Mouse (Mus musculus) small intestine, adult 2 months (tissue): ENCODE data around the gene Mafk.
A peak's percentile ranks its signal among the peaks of the same experiment; 100 is the strongest.

Source experiments
- CTCF ChIP-seq: fragments of 200-500 bp; IDR thresholded peaks from 2 replicates; pipeline ENCODE4 v1.5.1; 2012; ENCODE audit warnings: low read depth, mild to moderate bottlenecking, control low read depth, inconsistent platforms, low read length, moderate library complexity, mixed read lengths; ENCODE audit not compliant: insufficient replicate concordance, insufficient read length; ENCODE audit errors: extremely low read depth
- POLR2A ChIP-seq: fragments of 200-500 bp; IDR thresholded peaks from 2 replicates; pipeline ENCODE4 v1.6.1; 2012; ENCODE audit warnings: low read depth, mild to moderate bottlenecking, control low read depth, inconsistent platforms, low read length, moderate library complexity

DNA sequence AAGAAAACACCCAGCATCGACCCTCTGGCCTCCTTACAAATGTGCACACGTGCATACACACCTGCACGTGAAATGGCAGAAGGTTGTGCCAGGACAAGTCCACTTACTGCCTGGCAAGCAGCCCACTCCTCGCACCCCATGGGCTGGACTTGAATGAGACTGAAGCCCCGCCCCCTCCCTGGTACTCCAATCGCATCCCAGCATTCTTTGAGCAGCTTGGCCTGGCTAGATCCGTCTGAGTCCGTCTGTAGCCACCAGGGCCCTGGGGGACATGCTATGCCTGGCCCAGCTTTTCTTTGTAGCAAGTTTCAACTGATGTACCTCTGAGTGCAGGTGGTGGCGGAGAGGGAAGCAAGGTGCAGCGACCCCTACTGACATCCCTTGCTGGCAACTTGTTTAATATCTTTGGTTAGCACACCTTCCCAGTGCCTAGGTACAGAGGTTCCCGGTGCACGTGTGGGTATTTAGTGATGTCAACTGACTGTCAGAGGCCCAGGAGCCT, 12.3 kb downstream of the Mafk start:
- peak; percentile 53; the same call in 1 of the 2 replicates for TF ChIP-seq CTCF
- TF ChIP-seq POLR2A = no peak; the same call in 1 of the 2 replicates
